Mouse (Mus musculus): ENCODE data around the gene Hist1h4h. TPM values are rescaled to one million over a fixed set of nuclear protein-coding genes. Genes with fewer than 3 reads are reported as not detected.
A peak's percentile ranks its signal among the peaks of the same experiment; 100 is the strongest.
"Not testable (repeated sequence)": the region's sequence is repeated elsewhere in the genome, so short reads cannot be mapped to it uniquely, and the experiment has no call there.

Hist1h4h gene
- polyA plus RNA-seq, 1 experiment from 2014 or later = 9.0 TPM

GRCm38 (mm10) chr13:23550761-23551145 lies 19.9 kb downstream of the Hist1h4h start:
- Histone ChIP-seq H3K27me3 (no peaks in the 10 kb centered on the region), H3K27ac (peak overlapping the region; percentile 96), H3K36me3 (no peaks in the 10 kb centered on the region), H3K4me1 (replicated peaks) (peaks cover 5% of the 10 kb centered on the region; the same call in 1 of the 2 replicates), H3K9ac (replicated peaks) (peak overlapping the region; percentile 54), H3K9me3 (no peaks in the 10 kb centered on the region), H3K4me2 (peak overlapping the region; percentile 55), H3K4me3 (replicated peaks) (peak overlapping the region; percentile 46)
- 4% methylated on average over 3 of the region's 3 CpGs for WGBS
- ATAC-seq (ENCODE audit: insufficient number of reproducible peaks, insufficient read depth, low FRiP score, low TSS enrichment, low read depth) = no peak

DNA sequence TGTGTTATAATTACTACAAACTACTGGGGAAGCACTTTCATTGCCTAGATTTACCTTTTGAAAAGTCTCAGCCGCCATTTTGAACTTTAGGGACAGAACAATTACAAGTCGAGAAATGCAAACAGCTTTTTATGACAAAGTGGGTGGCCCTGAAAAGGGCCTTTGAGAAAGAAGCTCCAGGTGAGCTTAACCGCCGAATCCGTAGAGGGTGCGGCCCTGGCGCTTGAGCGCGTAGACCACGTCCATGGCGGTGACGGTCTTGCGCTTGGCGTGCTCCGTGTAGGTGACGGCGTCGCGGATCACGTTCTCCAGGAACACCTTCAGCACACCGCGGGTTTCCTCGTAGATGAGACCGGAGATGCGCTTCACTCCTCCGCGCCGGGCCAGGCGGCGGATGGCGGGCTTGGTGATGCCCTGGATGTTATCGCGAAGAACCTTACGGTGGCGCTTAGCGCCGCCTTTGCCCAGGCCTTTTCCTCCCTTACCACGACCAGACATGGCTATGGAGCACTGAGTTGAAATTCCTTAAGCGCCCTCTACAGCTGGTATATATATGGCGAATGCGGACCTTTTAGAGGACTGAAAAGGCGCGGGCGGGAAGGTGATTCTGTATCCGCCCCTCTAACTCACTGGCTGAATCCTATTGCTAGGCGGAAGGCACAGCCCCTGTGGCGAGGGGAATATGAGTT lies 20.4 kb downstream of the Hist1h4h start, which contains the start of gene Hist1h4f:
Gene Hist1h4f, minus strand, starts transcription at position 503 of the 689 bp plus-strand sequence.
- peak; percentile 87 for ATAC-seq (ENCODE audit: insufficient number of reproducible peaks, insufficient read depth, low FRiP score, low TSS enrichment, low read depth)
- H3K9me3 ChIP-seq; H3K4me1 ChIP-seq (replicated peaks); H3K27me3 ChIP-seq; H3K36me3 ChIP-seq: not testable (repeated sequence)
- under 1% methylated on average over 47 of the region's 47 CpGs for WGBS
- H3K4me2 ChIP-seq = peak within 1 kb of the TSS; percentile 55
- H3K4me3 ChIP-seq (replicated peaks) = peak within 1 kb of the TSS; percentile 46
- H3K27ac ChIP-seq = peak within 1 kb of the TSS; percentile 96
- H3K9ac ChIP-seq (replicated peaks) = peak within 1 kb of the TSS; percentile 54

DNA sequence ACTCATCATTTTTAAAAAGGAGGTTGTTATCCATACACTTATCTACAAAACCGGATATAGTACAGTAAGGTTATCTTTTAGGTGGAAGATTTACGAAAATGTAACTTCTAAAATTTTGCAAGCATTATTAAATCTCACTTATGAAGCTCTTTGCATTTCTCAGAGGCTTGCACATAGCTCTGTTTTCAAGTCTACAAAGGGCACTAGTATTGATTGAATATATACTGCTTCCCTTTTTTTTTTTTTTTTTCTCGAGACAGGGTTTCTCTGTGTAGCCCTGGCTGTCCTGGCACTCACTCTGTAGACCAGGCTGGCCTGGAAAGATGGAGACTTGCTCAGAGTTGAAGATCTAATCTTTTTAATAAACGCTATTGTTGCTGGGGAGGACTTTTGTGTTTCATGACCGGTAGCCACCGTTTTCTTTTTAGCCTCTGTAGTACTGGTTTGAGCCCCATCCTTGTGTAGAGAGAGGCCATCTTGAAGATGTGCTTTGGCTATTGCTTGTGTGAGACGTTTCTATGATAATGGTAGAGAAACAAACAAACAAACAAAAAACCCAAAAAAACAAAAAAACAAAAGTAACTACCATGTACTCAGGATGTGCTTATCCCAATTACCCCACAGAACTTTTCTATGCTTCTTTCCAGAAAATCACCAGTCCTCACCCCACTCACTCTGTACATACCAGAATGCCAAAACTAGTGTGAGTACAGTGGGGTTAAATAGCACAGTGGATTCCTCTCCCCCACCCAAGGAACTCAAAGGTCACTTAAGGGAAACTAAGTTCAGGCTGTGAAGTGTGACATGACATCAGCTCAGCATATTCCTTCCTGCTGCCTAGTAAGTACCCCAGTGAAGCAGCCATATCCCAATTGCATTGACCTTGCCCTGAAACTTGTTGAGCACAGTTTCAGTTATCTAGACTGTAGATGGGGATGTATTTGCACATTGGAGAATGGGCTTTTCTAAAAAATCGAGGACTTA lies 21.4 kb downstream of the Hist1h4h start:
- Histone ChIP-seq H3K36me3 (no peaks in the 10 kb centered on the region), H3K9me3 (no peaks in the 10 kb centered on the region), H3K4me3 (replicated peaks) (peak overlapping the region; percentile 46), H3K4me2 (peak overlapping the region; percentile 55), H3K27me3 (no peaks in the 10 kb centered on the region), H3K9ac (replicated peaks) (peak overlapping the region; percentile 2; the same call in 1 of the 2 replicates), H3K27ac (peak overlapping the region; percentile 96), H3K4me1 (replicated peaks) (peaks cover 5% of the 10 kb centered on the region)
- 59% methylated on average over 8 of the region's 8 CpGs for WGBS
- no peak for ATAC-seq (ENCODE audit: insufficient number of reproducible peaks, insufficient read depth, low FRiP score, low TSS enrichment, low read depth)

DNA sequence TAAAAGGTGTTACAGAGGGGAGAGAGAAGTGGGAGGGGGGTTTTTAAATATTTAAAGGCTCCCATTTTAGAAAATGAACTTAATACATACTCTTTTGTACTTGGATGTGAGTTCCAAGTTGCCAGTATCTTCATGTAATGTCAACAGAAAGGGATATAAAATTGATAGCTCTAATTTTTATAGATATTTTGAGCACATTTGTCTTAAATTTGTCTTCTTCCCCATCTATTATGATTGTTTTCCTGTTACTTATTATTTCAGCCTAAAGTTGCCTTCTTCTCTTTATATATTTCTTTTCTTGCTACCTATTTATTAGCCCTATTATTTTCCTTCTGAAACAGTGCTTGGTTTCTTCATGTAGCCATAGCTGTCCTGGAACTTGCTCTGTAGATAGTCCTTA lies 22.1 kb downstream of the Hist1h4h start, which contains the start of gene Hist1h1d:
Gene Hist1h1d, plus strand, starts transcription at position 301 of the 400 bp plus-strand sequence.
- ATAC-seq (ENCODE audit: insufficient number of reproducible peaks, insufficient read depth, low FRiP score, low TSS enrichment, low read depth) = no peak
- peak within 1 kb of the TSS; percentile 100 for H3K27ac ChIP-seq
- no peaks in the 10 kb centered on the region for H3K36me3 ChIP-seq
- no peaks in the 10 kb centered on the region for H3K9me3 ChIP-seq
- no peak within 1 kb of the TSS for H3K4me3 ChIP-seq (replicated peaks)
- H3K9ac ChIP-seq (replicated peaks) = no peak within 1 kb of the TSS
- H3K4me2 ChIP-seq = peak within 1 kb of the TSS; percentile 90
- peaks cover 5% of the 10 kb centered on the region for H3K4me1 ChIP-seq (replicated peaks)
- no peaks in the 10 kb centered on the region for H3K27me3 ChIP-seq

DNA sequence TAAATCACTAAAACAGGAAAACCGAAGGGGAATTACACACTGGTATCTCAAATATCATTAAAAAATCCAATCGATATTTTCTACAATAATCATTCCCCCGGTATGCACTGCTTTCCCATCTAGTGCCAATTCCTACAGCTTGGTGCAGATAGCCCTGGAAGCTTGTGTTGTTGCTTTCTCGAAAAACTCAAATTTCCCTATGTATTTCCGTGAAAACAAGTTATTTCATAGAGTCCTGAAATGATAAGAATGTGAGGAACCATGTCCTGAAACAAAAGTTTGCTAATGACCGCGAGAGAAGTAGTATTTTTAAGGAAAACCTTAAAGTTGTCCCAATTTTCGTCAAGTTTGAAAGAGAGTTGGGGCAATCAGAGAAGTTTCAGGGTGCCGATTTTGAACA lies 23.5 kb downstream of the Hist1h4h start:
- Histone ChIP-seq H3K36me3 (no peaks in the 10 kb centered on the region), H3K27me3 (no peaks in the 10 kb centered on the region), H3K4me3 (replicated peaks) (peak overlapping the region; percentile 66), H3K9ac (replicated peaks) (peak overlapping the region; percentile 86), H3K4me1 (replicated peaks) (peaks cover 5% of the 10 kb centered on the region), H3K9me3 (no peaks in the 10 kb centered on the region), H3K27ac (peak overlapping the region; percentile 100), H3K4me2 (peak overlapping the region; percentile 90)
- WGBS = 21% methylated on average over 9 of the region's 9 CpGs
- no peak for ATAC-seq (ENCODE audit: insufficient number of reproducible peaks, insufficient read depth, low FRiP score, low TSS enrichment, low read depth)

DNA sequence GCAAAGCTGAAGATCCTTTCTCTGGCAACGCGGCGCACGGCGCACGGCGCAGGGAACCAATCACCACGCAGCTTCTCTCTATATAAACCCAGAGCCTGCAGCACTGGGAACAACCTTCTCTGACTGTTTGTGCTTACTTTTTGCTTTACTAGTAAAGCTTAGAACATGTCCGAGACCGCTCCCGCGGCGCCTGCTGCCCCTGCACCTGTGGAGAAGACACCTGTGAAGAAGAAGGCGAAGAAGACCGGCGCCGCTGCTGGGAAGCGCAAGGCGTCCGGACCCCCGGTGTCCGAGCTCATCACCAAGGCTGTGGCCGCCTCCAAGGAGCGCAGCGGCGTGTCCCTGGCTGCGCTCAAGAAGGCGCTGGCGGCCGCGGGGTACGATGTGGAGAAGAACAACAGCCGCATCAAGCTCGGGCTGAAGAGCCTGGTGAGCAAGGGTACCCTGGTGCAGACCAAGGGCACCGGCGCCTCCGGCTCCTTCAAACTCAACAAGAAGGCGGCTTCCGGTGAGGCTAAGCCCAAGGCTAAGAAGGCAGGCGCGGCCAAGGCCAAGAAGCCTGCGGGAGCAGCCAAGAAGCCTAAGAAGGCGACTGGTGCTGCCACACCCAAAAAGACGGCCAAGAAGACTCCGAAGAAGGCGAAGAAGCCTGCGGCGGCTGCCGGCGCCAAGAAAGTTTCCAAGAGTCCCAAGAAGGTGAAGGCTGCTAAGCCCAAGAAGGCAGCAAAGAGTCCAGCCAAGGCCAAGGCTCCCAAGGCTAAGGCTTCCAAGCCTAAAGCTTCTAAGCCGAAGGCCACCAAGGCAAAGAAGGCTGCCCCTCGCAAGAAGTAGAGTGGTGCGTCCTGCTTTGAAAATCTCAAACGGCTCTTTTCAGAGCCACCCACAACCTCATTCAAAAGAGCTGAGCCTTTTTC lies 24.3 kb downstream of the Hist1h4h start:
- H3K4me3 ChIP-seq (replicated peaks) = peak overlapping the region; percentile 66
- WGBS = under 1% methylated on average over 54 of the region's 54 CpGs
- H3K9ac ChIP-seq (replicated peaks) = peak overlapping the region; percentile 86
- peaks cover 5% of the 10 kb centered on the region for H3K4me1 ChIP-seq (replicated peaks)
- H3K27me3 ChIP-seq = no peaks in the 10 kb centered on the region
- H3K9me3 ChIP-seq = no peaks in the 10 kb centered on the region
- peak overlapping the region; percentile 90 for H3K4me2 ChIP-seq
- H3K27ac ChIP-seq = peak overlapping the region; percentile 100
- H3K36me3 ChIP-seq = no peaks in the 10 kb centered on the region
- peak; percentile 90 for ATAC-seq (ENCODE audit: insufficient number of reproducible peaks, insufficient read depth, low FRiP score, low TSS enrichment, low read depth)

DNA sequence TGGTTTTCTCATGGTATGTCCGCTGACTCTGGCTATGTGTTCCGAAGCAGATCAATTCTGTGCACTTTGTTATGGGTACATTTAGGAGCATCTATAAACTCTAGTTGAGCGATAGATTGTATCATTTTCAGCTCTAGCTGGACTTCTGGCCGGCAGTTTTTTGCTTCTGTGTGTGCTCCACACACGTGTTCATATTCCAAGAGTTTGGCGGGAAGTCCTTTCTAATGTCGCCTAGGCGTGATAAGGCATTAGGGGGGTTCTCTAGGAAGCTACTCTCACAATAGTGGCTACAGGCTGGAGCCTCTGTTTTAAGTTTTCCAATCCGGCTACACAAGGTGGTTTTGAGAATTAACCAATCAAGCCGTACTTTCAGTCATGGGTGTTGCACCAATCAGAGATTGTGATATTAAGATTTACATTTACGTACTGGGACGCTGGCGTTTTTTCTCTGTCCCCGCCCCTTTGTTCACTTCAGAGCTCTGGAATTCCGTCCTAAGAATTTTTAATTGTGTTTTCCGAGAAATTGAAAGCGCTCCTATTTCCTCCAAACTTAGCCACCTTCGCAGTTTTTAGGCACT lies 25.1 kb downstream of the Hist1h4h start:
- peak; percentile 71 for ATAC-seq (ENCODE audit: insufficient number of reproducible peaks, insufficient read depth, low FRiP score, low TSS enrichment, low read depth)
- peaks cover under 1% of the 10 kb centered on the region; the same call in 1 of the 2 replicates for H3K4me1 ChIP-seq (replicated peaks)
- H3K9ac ChIP-seq (replicated peaks) = peak overlapping the region; percentile 86
- H3K36me3 ChIP-seq = no peaks in the 10 kb centered on the region
- under 1% methylated on average over 18 of the region's 18 CpGs for WGBS
- H3K27me3 ChIP-seq = no peaks in the 10 kb centered on the region
- H3K9me3 ChIP-seq = no peaks in the 10 kb centered on the region
- peak overlapping the region; percentile 100 for H3K27ac ChIP-seq
- H3K4me3 ChIP-seq (replicated peaks) = peak overlapping the region; percentile 66
- peak overlapping the region; percentile 90 for H3K4me2 ChIP-seq

DNA sequence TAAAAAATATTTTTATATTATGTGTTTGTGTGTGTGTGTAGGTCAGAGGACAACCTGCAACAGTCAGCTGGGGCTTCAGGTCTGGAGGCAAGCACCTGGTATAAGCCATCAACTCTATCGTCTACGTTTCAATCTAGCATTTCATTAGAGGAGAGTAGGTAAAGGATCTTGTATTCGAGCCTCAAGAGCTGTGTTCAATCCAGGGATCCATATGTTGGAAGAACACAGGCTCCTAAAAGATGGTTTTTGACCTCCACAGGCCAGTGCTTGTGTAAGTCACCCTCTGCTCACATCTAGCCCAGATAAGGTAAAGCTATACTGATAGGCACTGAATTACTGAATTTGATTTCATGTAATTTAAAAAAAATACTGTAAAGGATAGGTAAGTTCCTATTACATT lies 26.1 kb downstream of the Hist1h4h start:
- no peaks in the 10 kb centered on the region for H3K27me3 ChIP-seq
- H3K4me2 ChIP-seq = peak overlapping the region; percentile 90
- H3K9me3 ChIP-seq = no peaks in the 10 kb centered on the region
- no peak for ATAC-seq (ENCODE audit: insufficient number of reproducible peaks, insufficient read depth, low FRiP score, low TSS enrichment, low read depth)
- H3K27ac ChIP-seq = peak overlapping the region; percentile 72
- no peak overlapping the region for H3K9ac ChIP-seq (replicated peaks)
- no peak overlapping the region for H3K4me3 ChIP-seq (replicated peaks)
- WGBS = 66% methylated on average over 3 of the region's 3 CpGs
- no peaks in the 10 kb centered on the region; the same call in 1 of the 2 replicates for H3K4me1 ChIP-seq (replicated peaks)
- no peaks in the 10 kb centered on the region for H3K36me3 ChIP-seq

GRCm38 (mm10) chr13:23560699-23561098 lies 29.8 kb downstream of the Hist1h4h start:
- not testable (repeated sequence) for H3K4me1 ChIP-seq (replicated peaks); H3K27me3 ChIP-seq; H3K9ac ChIP-seq (replicated peaks); H3K9me3 ChIP-seq; H3K36me3 ChIP-seq; ATAC-seq (ENCODE audit: insufficient number of reproducible peaks, insufficient read depth, low FRiP score, low TSS enrichment, low read depth)
- Histone ChIP-seq H3K4me2 (peak overlapping the region; percentile 37), H3K27ac (peak overlapping the region; percentile 83), H3K4me3 (replicated peaks) (0 out of 2 replicates have a peak overlapping the region, but pooled peaks have one; percentile 9)
- WGBS = 26% methylated on average over 2 of the region's 2 CpGs

- not testable (repeated sequence) for H3K4me1 ChIP-seq (replicated peaks); H3K27me3 ChIP-seq; H3K9me3 ChIP-seq; ATAC-seq (ENCODE audit: insufficient number of reproducible peaks, insufficient read depth, low FRiP score, low TSS enrichment, low read depth); H3K36me3 ChIP-seq
- WGBS = 0% methylated on average over 2 of the region's 5 CpGs
- Histone ChIP-seq H3K4me3 (replicated peaks) (peak overlapping the region; percentile 43), H3K27ac (peak overlapping the region; percentile 98), H3K9ac (replicated peaks) (peak overlapping the region; percentile 59), H3K4me2 (peak overlapping the region; percentile 73)
Observed at GRCm38 (mm10) chr13:23561531-23561882, 30.7 kb downstream of the Hist1h4h start.
